Mouse (Mus musculus) spleen, postnatal 14 days (tissue): Measurements from ENCODE around the gene Scamp3.

Experiments
- DNase-seq, 2 experiments: peaks; one replicate each; pipeline ENCODE4 v3.0.0; 2021 to 2022; ENCODE audit warnings: low spot score in 2 of 2

The Scamp3 gene

DNA sequence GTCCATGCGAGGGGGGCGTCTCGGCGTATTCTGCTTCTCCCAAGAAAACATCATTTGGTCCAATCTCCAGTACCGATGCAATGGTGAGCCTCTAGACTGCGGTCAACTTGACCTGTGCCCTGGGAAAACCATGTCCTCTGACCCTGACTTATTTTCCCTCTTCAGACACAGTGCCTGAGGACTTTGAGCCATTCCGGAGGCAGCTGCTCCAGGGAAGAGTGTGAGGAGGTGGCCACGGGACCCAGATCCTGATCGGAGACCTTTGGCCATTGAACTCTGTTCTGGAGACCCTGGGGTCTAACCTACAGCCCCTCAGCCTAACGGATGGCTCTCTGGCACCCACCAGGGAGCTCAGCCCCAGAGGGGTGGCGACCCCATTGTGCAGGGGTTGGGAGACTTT lies 49.1 kb downstream of the Scamp3 start:
- DNase-seq, result no peak

DNA sequence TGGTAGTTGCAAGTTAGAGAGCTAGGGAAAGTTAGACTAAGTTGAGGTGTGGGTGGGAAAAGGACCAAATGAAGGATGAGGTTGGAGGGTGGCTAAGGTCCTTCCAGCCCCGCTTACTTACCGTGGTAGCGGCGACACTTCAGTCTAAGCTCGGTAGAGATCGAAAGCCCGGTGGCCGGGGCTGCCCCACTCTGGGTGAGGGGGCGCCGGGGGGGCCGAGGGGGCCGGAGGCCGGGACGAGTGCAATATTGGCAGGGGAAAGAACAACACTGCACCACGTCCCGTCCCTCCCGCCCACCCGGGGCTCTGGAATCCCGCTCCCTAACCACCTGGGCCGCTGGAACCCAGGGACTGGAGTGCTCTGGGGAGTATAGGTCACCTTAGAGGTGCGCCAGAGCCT lies 49.6 kb downstream of the Scamp3 start, which contains the start of gene Mtx1:
Gene Mtx1, minus strand, starts transcription at position 189 of the 400 bp plus-strand sequence.
- no peak for DNase-seq

DNA sequence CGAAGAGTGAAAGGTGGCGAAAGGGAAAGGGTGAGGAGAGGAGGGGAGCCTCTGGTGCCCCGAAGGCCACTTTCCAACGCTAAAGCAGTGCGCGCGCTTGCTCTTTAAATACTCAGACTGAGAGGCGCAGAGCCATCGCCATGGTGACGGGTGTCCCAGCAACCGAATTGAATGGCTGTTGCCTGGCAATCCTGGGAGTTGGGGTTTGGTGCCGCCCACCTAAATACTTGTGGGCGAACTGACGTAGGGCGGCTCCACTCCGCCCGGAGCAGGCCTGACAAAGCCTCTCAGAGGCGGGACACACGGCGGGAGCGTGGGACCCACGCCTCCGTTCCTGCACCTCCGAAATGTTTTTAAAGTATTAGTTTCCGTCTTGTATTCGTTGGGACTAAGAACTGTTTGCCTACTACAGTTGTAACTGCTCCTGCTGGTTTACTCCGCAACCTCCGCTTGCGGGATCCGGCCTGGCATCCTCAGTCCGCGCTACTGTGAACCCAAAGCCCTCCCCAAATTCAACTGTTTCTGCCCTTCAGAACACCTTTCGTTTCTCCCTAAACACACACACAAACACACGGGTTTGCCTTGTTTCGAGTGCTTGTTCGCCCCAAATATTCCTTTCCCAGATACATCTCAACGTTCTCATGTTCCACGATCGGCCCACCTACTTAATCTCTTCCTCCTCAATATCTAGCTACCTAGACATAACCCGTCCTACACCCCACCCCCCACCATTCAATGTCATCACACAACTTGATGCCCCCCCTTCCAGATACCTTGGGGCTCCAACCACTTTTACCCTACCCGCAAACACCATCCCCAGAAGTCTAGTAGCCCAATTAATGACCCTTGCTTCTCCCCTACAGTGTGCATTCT lies 50.3 kb downstream of the Scamp3 start:
- DNase-seq, result peak in 1 of 2 experiments; percentile 31

DNA sequence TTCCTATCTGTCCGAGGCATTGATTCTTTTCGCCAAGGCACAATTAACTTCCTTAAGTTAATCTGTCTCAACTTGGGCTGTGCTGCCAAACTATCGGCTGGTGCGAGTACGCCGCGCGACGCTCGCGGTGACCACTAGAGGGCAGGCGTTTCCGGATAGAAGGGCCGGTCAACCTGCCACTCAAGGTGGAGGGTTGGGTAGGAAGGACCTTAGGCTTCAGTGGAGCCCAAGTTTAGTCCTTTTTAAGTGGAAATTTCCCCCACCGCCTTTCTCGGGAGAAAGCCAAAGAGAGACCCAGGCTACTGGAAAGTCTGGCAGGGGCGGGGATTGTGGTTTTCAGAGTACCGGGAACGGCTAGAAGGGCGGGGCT lies 50.9 kb downstream of the Scamp3 start:
- peak; percentile 75 to 87 for DNase-seq

DNA sequence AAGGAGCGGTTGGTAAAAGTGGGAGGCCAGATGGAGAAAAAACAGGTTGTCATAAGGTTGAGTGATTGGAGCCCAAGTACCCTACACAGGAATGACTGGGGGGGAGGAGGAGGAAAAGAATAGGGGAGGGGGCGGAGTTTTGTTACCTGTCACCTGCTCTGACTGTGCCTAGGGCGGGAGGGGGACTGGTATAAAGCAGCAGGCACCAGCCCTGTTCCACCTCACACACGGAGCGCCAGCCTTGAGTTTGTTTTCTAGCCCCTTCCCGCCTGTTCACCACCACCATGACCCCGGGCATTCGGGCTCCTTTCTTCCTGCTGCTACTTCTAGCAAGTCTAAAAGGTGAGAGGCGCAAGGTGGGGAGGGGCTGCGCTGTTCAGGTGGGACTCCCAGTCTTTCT lies 51.6 kb downstream of the Scamp3 start, which contains the start of gene Muc1:
Gene Muc1, plus strand, starts transcription at position 222 of the 400 bp plus-strand sequence.
- DNase-seq, result no peak

DNA sequence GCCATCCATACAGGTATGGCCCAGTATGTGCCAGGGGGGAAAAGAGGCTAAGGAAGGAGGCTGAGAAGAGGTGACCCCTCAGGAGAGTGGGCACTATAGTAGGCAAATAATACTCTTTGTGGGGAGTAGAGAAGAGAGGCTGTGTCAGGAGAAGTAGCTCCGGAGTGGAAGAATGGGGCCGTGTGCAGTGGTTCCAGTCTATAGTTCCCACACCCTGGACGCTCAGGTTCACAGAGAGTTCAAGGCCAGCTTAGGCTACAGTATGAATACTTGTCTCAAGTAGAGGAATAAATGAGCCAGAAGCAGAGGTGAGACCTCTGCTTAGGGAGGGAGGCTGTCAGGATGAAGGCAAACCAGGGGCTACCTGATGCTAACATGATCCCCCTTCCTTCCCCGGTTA lies 52.0 kb downstream of the Scamp3 start:
- no peak for DNase-seq

DNA sequence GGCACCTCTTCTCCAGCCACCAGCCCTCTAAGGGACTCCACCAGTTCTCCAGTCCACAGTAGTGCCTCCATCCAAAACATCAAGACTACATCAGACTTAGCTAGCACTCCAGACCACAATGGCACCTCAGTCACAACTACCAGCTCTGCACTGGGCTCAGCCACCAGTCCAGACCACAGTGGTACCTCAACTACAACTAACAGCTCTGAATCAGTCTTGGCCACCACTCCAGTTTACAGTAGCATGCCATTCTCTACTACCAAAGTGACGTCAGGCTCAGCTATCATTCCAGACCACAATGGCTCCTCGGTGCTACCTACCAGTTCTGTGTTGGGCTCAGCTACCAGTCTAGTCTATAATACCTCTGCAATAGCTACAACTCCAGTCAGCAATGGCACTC lies 53.3 kb downstream of the Scamp3 start:
- no peak for DNase-seq

DNA sequence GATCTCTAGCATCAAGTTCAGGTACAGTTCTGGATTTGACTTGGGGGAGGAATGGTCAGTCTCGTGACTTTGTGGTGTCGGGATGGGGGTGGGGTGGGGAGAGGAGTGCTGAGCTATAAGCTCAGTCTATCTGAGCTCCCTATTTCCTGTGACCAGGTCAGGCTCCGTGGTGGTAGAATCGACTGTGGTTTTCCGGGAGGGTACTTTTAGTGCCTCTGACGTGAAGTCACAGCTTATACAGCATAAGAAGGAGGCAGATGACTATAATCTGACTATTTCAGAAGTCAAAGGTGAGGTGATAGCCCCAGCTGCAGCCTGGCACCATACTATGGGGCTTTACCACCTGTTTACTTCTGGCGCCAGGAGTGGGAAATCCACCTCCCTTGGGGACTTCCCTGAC lies 54.1 kb downstream of the Scamp3 start:
- DNase-seq, result no peak

DNA sequence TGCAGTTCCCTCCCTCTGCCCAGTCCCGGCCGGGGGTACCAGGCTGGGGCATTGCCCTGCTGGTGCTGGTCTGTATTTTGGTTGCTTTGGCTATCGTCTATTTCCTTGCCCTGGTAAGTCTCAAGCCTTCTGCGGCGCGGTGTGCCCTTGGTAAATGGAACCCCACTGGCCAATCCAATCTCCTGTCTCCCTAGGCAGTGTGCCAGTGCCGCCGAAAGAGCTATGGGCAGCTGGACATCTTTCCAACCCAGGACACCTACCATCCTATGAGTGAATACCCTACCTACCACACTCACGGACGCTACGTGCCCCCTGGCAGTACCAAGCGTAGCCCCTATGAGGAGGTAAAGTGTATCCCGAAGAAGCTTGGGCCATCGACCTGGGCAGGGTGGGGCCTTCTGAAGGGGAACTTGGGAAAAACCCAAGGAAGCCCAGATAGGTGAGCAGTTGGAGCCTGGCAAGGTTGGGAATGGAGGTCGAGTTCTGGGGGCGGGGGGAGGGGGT lies 54.6 kb downstream of the Scamp3 start:
- DNase-seq, result no peak
